Mouse (Mus musculus) embryo, embryonic 9.5 days (tissue): ENCODE measurements around the gene Urad.

Experiments
- DNase-seq: peaks from one replicate; pipeline ENCODE4 v3.0.0-alpha.2; 2017; ENCODE audit errors: extremely low spot score

Urad gene

GRCm38 (mm10) chr5:147268728-147269127, 53.5 kb downstream of the Urad start:
- peak; percentile 19 for DNase-seq

GRCm38 (mm10) chr5:147267434-147267833, 54.8 kb downstream of the Urad start:
- peak; percentile 19 for DNase-seq
